Mouse (Mus musculus): ENCODE data around the gene Klf11. TPM values are rescaled to one million over a fixed set of nuclear protein-coding genes. Genes with fewer than 3 reads are reported as not detected.
A peak's percentile ranks its signal among the peaks of the same experiment; 100 is the strongest.

Gene Klf11
- polyA plus RNA-seq, 1 experiment from 2014 or later = 16.3 TPM

- H3K9ac ChIP-seq = peak overlapping the region; percentile 83
- H3K4me1 ChIP-seq = peaks cover 21% of the 10 kb centered on the region
Observed at GRCm38 (mm10) chr12:24709409-24709808, 58.3 kb downstream of the Klf11 start.

GRCm38 (mm10) chr12:24709831-24710508, 58.9 kb downstream of the Klf11 start:
- Histone ChIP-seq H3K4me3 (peak overlapping the region; percentile 90; the same call in 1 of the 2 replicates), H3K9me3 (no peaks in the 10 kb centered on the region), H3K27ac (no peak overlapping the region), H3K9ac (no peak overlapping the region), H3K27me3 (replicated peaks) (no peaks in the 10 kb centered on the region), H3K4me1 (peaks cover 21% of the 10 kb centered on the region), H3K4me2 (replicated peaks) (peak overlapping the region; percentile 86), H3K36me3 (peaks cover 12% of the 10 kb centered on the region)
- 32% methylated on average over 5 of the region's 5 CpGs for WGBS
- no peak for ATAC-seq (ENCODE audit: low FRiP score, low read depth)

More at GRCm38 (mm10) chr12:24709409-24709808, 58.3 kb downstream of the Klf11 start:
- WGBS = 23% methylated on average over 6 of the region's 6 CpGs
- peaks cover 12% of the 10 kb centered on the region for H3K36me3 ChIP-seq
- H3K27me3 ChIP-seq (replicated peaks) = no peaks in the 10 kb centered on the region
- no peak for ATAC-seq (ENCODE audit: low FRiP score, low read depth)
- H3K4me2 ChIP-seq (replicated peaks) = peak overlapping the region; percentile 86
- H3K27ac ChIP-seq = no peak overlapping the region
- peak overlapping the region; percentile 90 for H3K4me3 ChIP-seq
- no peaks in the 10 kb centered on the region for H3K9me3 ChIP-seq

- no peak overlapping the region for H3K4me3 ChIP-seq
Observed at GRCm38 (mm10) chr12:24710672-24711071, 59.6 kb downstream of the Klf11 start.

More at GRCm38 (mm10) chr12:24710672-24711071, 59.6 kb downstream of the Klf11 start:
- Histone ChIP-seq H3K27me3 (replicated peaks) (no peaks in the 10 kb centered on the region), H3K9ac (no peak overlapping the region), H3K9me3 (no peaks in the 10 kb centered on the region), H3K4me1 (peaks cover 21% of the 10 kb centered on the region), H3K4me2 (replicated peaks) (peak overlapping the region; percentile 86), H3K36me3 (peaks cover 12% of the 10 kb centered on the region), H3K27ac (no peak overlapping the region)
- WGBS = 68% methylated on average over 5 of the region's 5 CpGs
- ATAC-seq (ENCODE audit: low FRiP score, low read depth) = no peak

Other genes starting within 250 kb of the Klf11 start
- gene Taf1b, start 152.9 kb upstream of the Klf11 start, polyA plus RNA-seq (2016; fragmentation: Nextera tagmentation; extraction: Ambion mirVana) = 32.0 and 32.7 TPM in 2 replicates
- 0.50 and 0.55 TPM in 2 replicates for gene Grhl1, start 79.0 kb upstream of the Klf11 start, polyA plus RNA-seq (2016; fragmentation: Nextera tagmentation; extraction: Ambion mirVana)
- 1.1 and 1.3 TPM in 2 replicates for gene Cys1, start 30.5 kb downstream of the Klf11 start, polyA plus RNA-seq (2016; fragmentation: Nextera tagmentation; extraction: Ambion mirVana)
- gene Rrm2, start 57.0 kb downstream of the Klf11 start, polyA plus RNA-seq (2016; fragmentation: Nextera tagmentation; extraction: Ambion mirVana) = 261 and 262 TPM in 2 replicates
- gene Mboat2, start 179.6 kb downstream of the Klf11 start, polyA plus RNA-seq (2016; fragmentation: Nextera tagmentation; extraction: Ambion mirVana) = 56.9 and 62.1 TPM in 2 replicates

All from neural tube, embryonic 12.5 days (tissue).